Mouse (Mus musculus): Measurements from ENCODE around the gene Rab25. TPM values are rescaled to one million over a fixed set of nuclear protein-coding genes. Genes with fewer than 3 reads are reported as not detected.
A peak's percentile ranks its signal among the peaks of the same experiment; 100 is the strongest.
"Not testable (repeated sequence)": the region's sequence is repeated elsewhere in the genome, so short reads cannot be mapped to it uniquely, and the experiment has no call there.

Rab25 gene
- total and polyA plus RNA-seq, 3 experiments = 2.2 TPM; not detected in 2

GRCm38 (mm10) chr3:88578498-88579424 is 30.7 kb upstream of the Rab25 start:
- no peak for TF ChIP-seq CTCF (IDR thresholded peaks at IDR 0.05)
- TF ChIP-seq POLR2A (IDR thresholded peaks at IDR 0.05; ENCODE audit: insufficient read depth, low read depth, low read length) = no peak
- TF ChIP-seq EP300 (IDR thresholded peaks at IDR 0.05; ENCODE audit: insufficient read depth, low read depth, low read length) = no peak
- H3K4me3 ChIP-seq = peak overlapping the region; percentile 86
- intact Hi-C loops (cut with DNase I) = loop anchor here (2.0 kb wide), 1 partner anchor 26 kb away; the partner anchor contains the start of genes Lamtor2 and Ubqln4
- H3K36me3 ChIP-seq (ENCODE audit: control insufficient read depth, insufficient read depth, low read length) = peaks cover 3% of the 10 kb centered on the region; the same call in 1 of the 2 replicates
- no peak overlapping the region for H3K9ac ChIP-seq (ENCODE audit: low read depth, low read length)
- H3K27me3 ChIP-seq (ENCODE audit: control insufficient read depth, insufficient read depth, low read length) = no peaks in the 10 kb centered on the region
- no peaks in the 10 kb centered on the region for H3K4me1 ChIP-seq (ENCODE audit: control insufficient read depth, insufficient read depth, low read length)
- 40% methylated on average over 8 of the region's 8 CpGs for WGBS
- H3K27ac ChIP-seq = peak overlapping the region; percentile 87
- no peak for DNase-seq
- 0 out of 2 replicates have a peak, but pooled peaks cover 3% of the 10 kb centered on the region for H3K79me2 ChIP-seq (replicated peaks; ENCODE audit: control insufficient read depth, insufficient read depth, low read length)

GRCm38 (mm10) chr3:88577846-88578245 is 29.7 kb upstream of the Rab25 start:
- not testable (repeated sequence) for H3K27me3 ChIP-seq (ENCODE audit: control insufficient read depth, insufficient read depth, low read length); H3K36me3 ChIP-seq (ENCODE audit: control insufficient read depth, insufficient read depth, low read length); H3K79me2 ChIP-seq (replicated peaks; ENCODE audit: control insufficient read depth, insufficient read depth, low read length); H3K9ac ChIP-seq (ENCODE audit: low read depth, low read length); DNase-seq; H3K4me1 ChIP-seq (ENCODE audit: control insufficient read depth, insufficient read depth, low read length); H3K4me3 ChIP-seq; H3K27ac ChIP-seq
- 79% methylated on average over 5 of the region's 5 CpGs for WGBS
- intact Hi-C loops (cut with DNase I) = loop anchor here (2.0 kb wide), 1 partner anchor 25 kb away; the partner anchor contains the start of genes Lamtor2 and Ubqln4

- 79% methylated on average over 3 of the region's 3 CpGs for WGBS
- Histone ChIP-seq H3K36me3 (ENCODE audit: control insufficient read depth, insufficient read depth, low read length) (peaks cover 3% of the 10 kb centered on the region; the same call in 1 of the 2 replicates), H3K27ac (no peak within 1 kb of the TSS), H3K79me2 (replicated peaks; ENCODE audit: control insufficient read depth, insufficient read depth, low read length) (0 out of 2 replicates have a peak, but pooled peaks cover 1% of the 10 kb centered on the region), H3K9ac (ENCODE audit: low read depth, low read length) (no peak within 1 kb of the TSS), H3K27me3 (ENCODE audit: control insufficient read depth, insufficient read depth, low read length) (no peaks in the 10 kb centered on the region), H3K4me1 (ENCODE audit: control insufficient read depth, insufficient read depth, low read length) (no peaks in the 10 kb centered on the region), H3K4me3 (no peak within 1 kb of the TSS)
- no peak for DNase-seq
- TF ChIP-seq POLR2A (IDR thresholded peaks at IDR 0.05; ENCODE audit: insufficient read depth, low read depth, low read length) (no peak), CTCF (IDR thresholded peaks at IDR 0.05) (no peak), EP300 (IDR thresholded peaks at IDR 0.05; ENCODE audit: insufficient read depth, low read depth, low read length) (no peak)
- intact Hi-C loops (cut with DNase I) = no loop called here
Measured at GRCm38 (mm10) chr3:88575540-88575939, 27.4 kb upstream of the Rab25 start, which contains the start of gene Ssr2. Gene Ssr2 (plus strand): TSS chr3:88575876.

GRCm38 (mm10) chr3:88573810-88574209 is 25.7 kb upstream of the Rab25 start:
- Histone ChIP-seq H3K36me3 (ENCODE audit: control insufficient read depth, insufficient read depth, low read length) (no peaks in the 10 kb centered on the region), H3K79me2 (replicated peaks; ENCODE audit: control insufficient read depth, insufficient read depth, low read length) (no peaks in the 10 kb centered on the region), H3K27me3 (ENCODE audit: control insufficient read depth, insufficient read depth, low read length) (no peaks in the 10 kb centered on the region), H3K9ac (ENCODE audit: low read depth, low read length) (no peak overlapping the region), H3K27ac (no peak overlapping the region), H3K4me3 (no peak overlapping the region), H3K4me1 (ENCODE audit: control insufficient read depth, insufficient read depth, low read length) (no peaks in the 10 kb centered on the region)
- 90% methylated on average over 2 of the region's 2 CpGs for WGBS
- no peak for DNase-seq
- TF ChIP-seq POLR2A (IDR thresholded peaks at IDR 0.05; ENCODE audit: insufficient read depth, low read depth, low read length) (no peak), EP300 (IDR thresholded peaks at IDR 0.05; ENCODE audit: insufficient read depth, low read depth, low read length) (no peak), CTCF (IDR thresholded peaks at IDR 0.05) (no peak)
- intact Hi-C loops (cut with DNase I) = no loop called here

- intact Hi-C loops (cut with DNase I) = no loop called here
- Histone ChIP-seq H3K4me3 (no peak overlapping the region), H3K36me3 (ENCODE audit: control insufficient read depth, insufficient read depth, low read length) (no peaks in the 10 kb centered on the region), H3K4me1 (ENCODE audit: control insufficient read depth, insufficient read depth, low read length) (no peaks in the 10 kb centered on the region), H3K9ac (ENCODE audit: low read depth, low read length) (no peak overlapping the region), H3K79me2 (replicated peaks; ENCODE audit: control insufficient read depth, insufficient read depth, low read length) (no peaks in the 10 kb centered on the region), H3K27ac (no peak overlapping the region), H3K27me3 (ENCODE audit: control insufficient read depth, insufficient read depth, low read length) (no peaks in the 10 kb centered on the region)
- no peak for DNase-seq
- 77% methylated on average over 2 of the region's 2 CpGs for WGBS
- no peak for TF ChIP-seq EP300 (IDR thresholded peaks at IDR 0.05; ENCODE audit: insufficient read depth, low read depth, low read length)
- TF ChIP-seq CTCF (IDR thresholded peaks at IDR 0.05) = no peak
Measured at GRCm38 (mm10) chr3:88572835-88573234, 24.7 kb upstream of the Rab25 start.

GRCm38 (mm10) chr3:88571856-88572255 is 23.8 kb upstream of the Rab25 start:
- intact Hi-C loops (cut with DNase I) = no loop called here
- Histone ChIP-seq H3K36me3 (ENCODE audit: control insufficient read depth, insufficient read depth, low read length) (no peaks in the 10 kb centered on the region), H3K4me1 (ENCODE audit: control insufficient read depth, insufficient read depth, low read length) (no peaks in the 10 kb centered on the region), H3K4me3 (no peak overlapping the region), H3K9ac (ENCODE audit: low read depth, low read length) (no peak overlapping the region), H3K27ac (no peak overlapping the region), H3K27me3 (ENCODE audit: control insufficient read depth, insufficient read depth, low read length) (no peaks in the 10 kb centered on the region), H3K79me2 (replicated peaks; ENCODE audit: control insufficient read depth, insufficient read depth, low read length) (no peaks in the 10 kb centered on the region)
- 79% methylated on average over 1 of the region's 1 CpGs for WGBS
- DNase-seq = no peak
- no peak for TF ChIP-seq EP300 (IDR thresholded peaks at IDR 0.05; ENCODE audit: insufficient read depth, low read depth, low read length)
- no peak for TF ChIP-seq CTCF (IDR thresholded peaks at IDR 0.05)

All from heart, adult 2 months (tissue).